Mouse (Mus musculus) MEL (cell line): ENCODE data around the gene Zswim4. TPM values are rescaled to one million over a fixed set of nuclear protein-coding genes. Genes with fewer than 3 reads are reported as not detected.

ENCODE experiments used
- DNase-seq: peaks from one replicate; pipeline ENCODE4 v3.0.0; 2011; ENCODE audit warnings: low read depth, low spot score
- H3K27ac ChIP-seq: 2 replicates; pipeline ENCODE4 v1.5.1; 2012; ENCODE audit warnings: low read depth, mild to moderate bottlenecking, control low read depth, low read length, moderate library complexity; ENCODE audit not compliant: control insufficient read depth
- H3K27me3 ChIP-seq, 2 experiments: fragments of 150-350 bp in 1 of 2; sonication (generic) in 1 of 2; 2 replicates each; pipeline ENCODE4 v1.6.1; 2012; ENCODE audit warnings: low read length in 2 of 2, mild to moderate bottlenecking in 2 of 2, improper control_type of control experiment in 1 of 2, moderate library complexity in 1 of 2; ENCODE audit not compliant: insufficient read depth in 2 of 2, control insufficient read depth in 1 of 2
- H3K36me3 ChIP-seq, 2 experiments: 2 replicates each; pipeline ENCODE4 v1.6.1; 2012 to 2014; ENCODE audit warnings: low read length in 2 of 2, improper control_type of control experiment in 1 of 2, inconsistent platforms in 1 of 2, mild to moderate bottlenecking in 1 of 2; ENCODE audit not compliant: insufficient read depth in 2 of 2, control insufficient read depth in 1 of 2
- H3K4me1 ChIP-seq, 2 experiments: fragments of 150-350 bp in 1 of 2; sonication (generic) in 1 of 2; 2 replicates each; pipeline ENCODE4 v1.6.1; 2012; ENCODE audit warnings: low read length in 2 of 2, improper control_type of control experiment in 1 of 2, mild to moderate bottlenecking in 1 of 2; ENCODE audit not compliant: insufficient read depth in 2 of 2, control insufficient read depth in 1 of 2
- H3K4me3 ChIP-seq, 2 experiments: fragments of 150-350 bp in 1 of 2; sonication (generic) in 1 of 2; 2 replicates each; pipeline ENCODE4 v1.5.1; 2012; ENCODE audit warnings: low read depth in 2 of 2, low read length in 2 of 2, mild to moderate bottlenecking in 2 of 2, moderate library complexity in 2 of 2, control low read depth in 1 of 2, improper control_type of control experiment in 1 of 2; ENCODE audit not compliant: control insufficient read depth in 1 of 2, insufficient read depth in 1 of 2
- H3K79me2 ChIP-seq: 2 replicates; pipeline ENCODE4 v1.6.1; 2012; ENCODE audit warnings: mild to moderate bottlenecking, low read length, moderate library complexity; ENCODE audit not compliant: control insufficient read depth, poor library complexity, insufficient read depth
- H3K9ac ChIP-seq: 2 replicates; pipeline ENCODE4 v1.6.1; 2012; ENCODE audit warnings: low read depth, mild to moderate bottlenecking, control low read depth, low read length, moderate library complexity; ENCODE audit not compliant: control insufficient read depth, poor library complexity, severe bottlenecking
- H3K9me3 ChIP-seq: fragments of 150-350 bp; sonication (generic); replicated peaks from 2 replicates; pipeline ENCODE4 v1.6.1; 2012; ENCODE audit warnings: mild to moderate bottlenecking, low read length, improper control_type of control experiment, moderate library complexity; ENCODE audit not compliant: insufficient read depth
- EP300 ChIP-seq, 2 experiments: IDR thresholded peaks; 2 replicates each; pipeline ENCODE4 v1.6.1; 2011; ENCODE audit warnings: improper control_type of control experiment in 2 of 2, low read length in 2 of 2, low read depth in 1 of 2, mild to moderate bottlenecking in 1 of 2
- JUND ChIP-seq: IDR thresholded peaks from 2 replicates; pipeline ENCODE4 v1.6.1; 2011; ENCODE audit warnings: low read depth, mild to moderate bottlenecking, improper control_type of control experiment, low read length
- KAT2A ChIP-seq: conservative IDR thresholded peaks from 2 replicates; pipeline ENCODE4 v1.6.1; 2012; ENCODE audit warnings: low read depth, low read length, improper control_type of control experiment, inconsistent platforms
- MAFK ChIP-seq: IDR thresholded peaks from 2 replicates; pipeline ENCODE4 v1.6.1; 2011; ENCODE audit warnings: low read depth, mild to moderate bottlenecking, low read length, improper control_type of control experiment, borderline replicate concordance
- MAX ChIP-seq: IDR thresholded peaks from 2 replicates; pipeline ENCODE4 v1.6.1; 2011; ENCODE audit warnings: low read length, improper control_type of control experiment
- MEF2A ChIP-seq: IDR thresholded peaks from 2 replicates; pipeline ENCODE4 v1.6.1; 2014; ENCODE audit warnings: low read depth, mild to moderate bottlenecking, inconsistent platforms, low read length, improper control_type of control experiment; ENCODE audit not compliant: poor library complexity, insufficient replicate concordance, severe bottlenecking; ENCODE audit errors: extremely low read depth
- MXI1 ChIP-seq: IDR thresholded peaks from 2 replicates; pipeline ENCODE4 v1.6.1; 2011; ENCODE audit warnings: mild to moderate bottlenecking, low read depth, low read length, improper control_type of control experiment
- MYB ChIP-seq: IDR thresholded peaks from 2 replicates; pipeline ENCODE4 v1.6.1; 2011; ENCODE audit warnings: mild to moderate bottlenecking, low read depth, low read length, improper control_type of control experiment
- MYC ChIP-seq: IDR thresholded peaks from 2 replicates; pipeline ENCODE4 v1.6.1; 2011; ENCODE audit warnings: low read depth, mild to moderate bottlenecking, low read length, improper control_type of control experiment, moderate library complexity
- POLR2A ChIP-seq, 2 experiments: IDR thresholded peaks; 2 replicates each; pipeline ENCODE4 v1.6.1; 2011 to 2012; ENCODE audit warnings: low read length in 2 of 2, mild to moderate bottlenecking in 2 of 2, control low read depth in 1 of 2, improper control_type of control experiment in 1 of 2, low read depth in 1 of 2, moderate library complexity in 1 of 2; ENCODE audit not compliant: control insufficient read depth in 1 of 2, insufficient read depth in 1 of 2, poor library complexity in 1 of 2
- RAD21 ChIP-seq: IDR thresholded peaks from 2 replicates; pipeline ENCODE4 v1.6.1; 2011; ENCODE audit warnings: mild to moderate bottlenecking, low read depth, low read length, improper control_type of control experiment
- SIN3A ChIP-seq: IDR thresholded peaks from 2 replicates; pipeline ENCODE4 v1.6.1; 2012; ENCODE audit warnings: low read length, improper control_type of control experiment, inconsistent platforms
- SMC3 ChIP-seq: IDR thresholded peaks from 2 replicates; pipeline ENCODE4 v1.6.1; 2011; ENCODE audit warnings: low read depth, low read length, improper control_type of control experiment
- TAL1 ChIP-seq: IDR thresholded peaks from 2 replicates; pipeline ENCODE4 v1.6.1; 2012; ENCODE audit warnings: mild to moderate bottlenecking, inconsistent platforms, low read length, moderate library complexity, mixed read lengths
- TBP ChIP-seq: IDR thresholded peaks from 2 replicates; pipeline ENCODE4 v1.8.0; 2011; ENCODE audit warnings: low read depth, low read length, improper control_type of control experiment
- TCF12 ChIP-seq: IDR thresholded peaks from 2 replicates; pipeline ENCODE4 v1.6.1; 2014; ENCODE audit warnings: low read depth, mild to moderate bottlenecking, inconsistent platforms, low read length, improper control_type of control experiment, moderate library complexity
- UBTF ChIP-seq: IDR thresholded peaks from 2 replicates; pipeline ENCODE4 v1.6.1; 2012; ENCODE audit warnings: low read depth, mild to moderate bottlenecking, inconsistent platforms, low read length, improper control_type of control experiment, moderate library complexity, borderline replicate concordance; ENCODE audit not compliant: insufficient read depth
- USF1 ChIP-seq: IDR thresholded peaks from 2 replicates; pipeline ENCODE4 v1.6.1; 2014; ENCODE audit warnings: low read depth, mild to moderate bottlenecking, inconsistent platforms, low read length, improper control_type of control experiment, moderate library complexity
- USF2 ChIP-seq, 2 experiments: IDR thresholded peaks; 2 replicates each; pipeline ENCODE4 v1.6.1; 2011 to 2012; ENCODE audit warnings: improper control_type of control experiment in 2 of 2, low read length in 2 of 2, borderline replicate concordance in 1 of 2, inconsistent platforms in 1 of 2, low read depth in 1 of 2, mild to moderate bottlenecking in 1 of 2; ENCODE audit not compliant: insufficient read depth in 1 of 2
- ZKSCAN1 ChIP-seq: IDR thresholded peaks from 2 replicates; pipeline ENCODE4 v1.6.1; 2012; ENCODE audit warnings: low read depth, mild to moderate bottlenecking, inconsistent platforms, low read length, improper control_type of control experiment, moderate library complexity
- ZMIZ1 ChIP-seq: IDR thresholded peaks from 2 replicates; pipeline ENCODE4 v1.6.1; 2012; ENCODE audit warnings: low read depth, mild to moderate bottlenecking, inconsistent platforms, low read length, improper control_type of control experiment, moderate library complexity
- ZNF384 ChIP-seq: IDR thresholded peaks from 2 replicates; pipeline ENCODE4 v1.6.1; 2012; ENCODE audit warnings: low read depth, mild to moderate bottlenecking, inconsistent platforms, low read length, improper control_type of control experiment
- polyA plus RNA-seq, 2 experiments: library from polyadenylated mRNA; stranded (reverse) in 1 of 2; unstranded in 1 of 2; fragments of >175 nt in 1 of 2; fragments of >200 nt in 1 of 2; gene quantifications; 2 replicates each; pipeline versions ENCODE4 v1.2.1 to v1.2.4; 2012; ENCODE audit warnings: low replicate concordance in 2 of 2, low read depth in 1 of 2; ENCODE audit not compliant: insufficient read length in 2 of 2, insufficient read depth in 1 of 2, missing spikeins in 1 of 2
- total RNA-seq: library from RNA; depleted of rRNA; stranded (reverse); fragments of 300-350 nt; gene quantifications from 2 replicates; pipeline ENCODE4 v1.2.3, GENCODE M21; 2012

Zswim4 gene
- total and polyA plus RNA-seq, 3 experiments, result 3.6 to 7.4 TPM; not detected in 1

- no peaks in the 10 kb centered on the region for H3K9me3 ChIP-seq
- DNase-seq, result peak; percentile 33
- peaks cover 7% of the 10 kb centered on the region for H3K79me2 ChIP-seq
- H3K36me3 ChIP-seq, result peaks cover 0 to 17% of the 10 kb centered on the region in 2 experiments; a peak in 2 of 4 replicates
- H3K4me3 ChIP-seq, result no peak overlapping the region
- no peak overlapping the region for H3K9ac ChIP-seq
- TF ChIP-seq TAL1 (no peak), UBTF (no peak), USF1 (0 out of 2 replicates have a peak, but pooled peaks have one; percentile 4), ZKSCAN1 (no peak), MEF2A (no peak), USF2 (IDR thresholded peaks at IDR 0.05; ENCODE audit: borderline replicate concordance in 1 of 2, insufficient read depth in 1 of 2, low read depth in 1 of 2, low read length in 2 of 2) (no peak), RAD21 (no peak), ZNF384 (no peak), MAFK (no peak), SIN3A (no peak), TCF12 (no peak), EP300 (IDR thresholded peaks at IDR 0.05; ENCODE audit: low read depth in 1 of 2, low read length in 2 of 2) (no peak), KAT2A (no peak), POLR2A (IDR thresholded peaks at IDR 0.05; ENCODE audit: control insufficient read depth in 1 of 2, insufficient read depth in 1 of 2, low read depth in 1 of 2, low read length in 2 of 2, poor library complexity in 1 of 2) (no peak), TBP (no peak), JUND (no peak), MYC (peak; percentile 78), MYB (no peak), MAX (peak; percentile 74), MXI1 (peak; percentile 57), ZMIZ1 (no peak), SMC3 (no peak)
- no peaks in the 10 kb centered on the region for H3K27me3 ChIP-seq
- peaks cover 15 to 25% of the 10 kb centered on the region in 2 experiments for H3K4me1 ChIP-seq
- no peak overlapping the region for H3K27ac ChIP-seq
These were observed 35.4 kb upstream of the Zswim4 start for GRCm38 (mm10) chr8:84272302-84272701.
